Mouse (Mus musculus) limb, embryonic 11.5 days (tissue): ENCODE results near the gene Grm4. TPM values are rescaled to one million over a fixed set of nuclear protein-coding genes. Genes with fewer than 3 reads are reported as not detected.

Experiments
- ATAC-seq: fragments of 200-750 bp; cut with Nextera tagmentation; 2 replicates; pipeline ENCODE4 v1.8.0; 2017; ENCODE audit warnings: low read depth; ENCODE audit not compliant: insufficient number of reproducible peaks, low FRiP score, low TSS enrichment
- DNase-seq: peaks from one replicate; pipeline ENCODE4 v3.0.0-alpha.2; 2015; ENCODE audit warnings: low spot score
- H3K27ac ChIP-seq: fragments of 300-500 bp; sonication (generic); replicated peaks from 2 replicates; pipeline ENCODE4 v1.5.1; 2014; ENCODE audit warnings: low read depth, mild to moderate bottlenecking, low read length
- H3K27me3 ChIP-seq: fragments of 300-500 bp; sonication (generic); 2 replicates; pipeline ENCODE4 v1.6.1; 2014; ENCODE audit warnings: mild to moderate bottlenecking, low read length, mixed read lengths; ENCODE audit not compliant: control insufficient read depth, insufficient read depth
- H3K36me3 ChIP-seq: fragments of 300-500 bp; sonication (generic); 2 replicates; pipeline ENCODE4 v1.6.1; 2014; ENCODE audit warnings: mild to moderate bottlenecking, low read length, moderate library complexity, mixed read lengths; ENCODE audit not compliant: control insufficient read depth, insufficient read depth
- H3K4me1 ChIP-seq: fragments of 300-500 bp; sonication (generic); 2 replicates; pipeline ENCODE4 v1.6.1; 2014; ENCODE audit warnings: low read length, mixed read lengths; ENCODE audit not compliant: control insufficient read depth, insufficient read depth
- H3K4me2 ChIP-seq: fragments of 300-500 bp; sonication (generic); 2 replicates; pipeline ENCODE4 v1.6.1; 2014; ENCODE audit warnings: low read depth, mild to moderate bottlenecking, moderate library complexity; ENCODE audit not compliant: severe bottlenecking
- H3K4me3 ChIP-seq: fragments of 300-500 bp; sonication (generic); 2 replicates; pipeline ENCODE4 v1.5.1; 2014; ENCODE audit warnings: low read depth, low read length
- H3K9ac ChIP-seq: fragments of 300-500 bp; sonication (generic); 2 replicates; pipeline ENCODE4 v1.6.1; 2014; ENCODE audit warnings: mild to moderate bottlenecking, low read length
- H3K9me3 ChIP-seq: fragments of 300-500 bp; sonication (generic); 2 replicates; pipeline ENCODE4 v1.6.1; 2016; ENCODE audit warnings: low read length; ENCODE audit not compliant: control insufficient read depth
- WGBS: fragments of 180-500 bp; shearing (Covaris S2); extraction: QIAGEN DNeasy Blood & Tissue Kit; methylation state at CpG from one replicate; pipeline ENCODE4 v1.1.7; 2014; 5-methylcytosine and 5-hydroxymethylcytosine counted together
- polyA plus RNA-seq: library from polyadenylated mRNA; unstranded; fragments of >200 nt; fragmentation: Nextera tagmentation; extraction: Ambion mirVana; gene quantifications from 2 replicates; pipeline ENCODE4 v1.2.1, GENCODE M21; 2014

The Grm4 gene
- polyA plus RNA-seq, 1 experiment from 2014 or later, result 0.23 TPM

- peaks cover 4% of the 10 kb centered on the region for H3K4me1 ChIP-seq
- H3K27me3 ChIP-seq, result no peaks in the 10 kb centered on the region
- H3K27ac ChIP-seq, result no peak overlapping the region
- no peak for DNase-seq
- no peak overlapping the region for H3K4me3 ChIP-seq
- no peak for ATAC-seq
- H3K36me3 ChIP-seq, result no peaks in the 10 kb centered on the region
- H3K9ac ChIP-seq, result no peak overlapping the region
- no peaks in the 10 kb centered on the region for H3K9me3 ChIP-seq
- WGBS, result 44% methylated on average over 17 of the region's 17 CpGs
- H3K4me2 ChIP-seq, result no peak overlapping the region
Observed at GRCm38 (mm10) chr17:27445364-27446075, 75.7 kb downstream of the Grm4 start.

- no peaks in the 10 kb centered on the region for H3K27me3 ChIP-seq
- no peak overlapping the region for H3K4me2 ChIP-seq
- WGBS, result 33% methylated on average over 13 of the region's 13 CpGs
- peaks cover 4% of the 10 kb centered on the region for H3K4me1 ChIP-seq
- H3K9ac ChIP-seq, result no peak overlapping the region
- no peak overlapping the region for H3K27ac ChIP-seq
- DNase-seq (no peak), ATAC-seq (no peak)
- H3K36me3 ChIP-seq, result no peaks in the 10 kb centered on the region
- H3K4me3 ChIP-seq, result no peak overlapping the region
- no peaks in the 10 kb centered on the region for H3K9me3 ChIP-seq
Observed at GRCm38 (mm10) chr17:27442538-27443113, 78.6 kb downstream of the Grm4 start.

- Histone ChIP-seq H3K4me1 (peaks cover 4% of the 10 kb centered on the region; the same call in 1 of the 2 replicates), H3K36me3 (no peaks in the 10 kb centered on the region), H3K4me3 (no peak overlapping the region), H3K9ac (no peak overlapping the region), H3K4me2 (no peak overlapping the region), H3K27ac (no peak overlapping the region), H3K9me3 (no peaks in the 10 kb centered on the region), H3K27me3 (no peaks in the 10 kb centered on the region)
- 63% methylated on average over 7 of the region's 7 CpGs for WGBS
- ATAC-seq (no peak), DNase-seq (no peak)
Observed at GRCm38 (mm10) chr17:27441778-27442177, 79.4 kb downstream of the Grm4 start.

DNA sequence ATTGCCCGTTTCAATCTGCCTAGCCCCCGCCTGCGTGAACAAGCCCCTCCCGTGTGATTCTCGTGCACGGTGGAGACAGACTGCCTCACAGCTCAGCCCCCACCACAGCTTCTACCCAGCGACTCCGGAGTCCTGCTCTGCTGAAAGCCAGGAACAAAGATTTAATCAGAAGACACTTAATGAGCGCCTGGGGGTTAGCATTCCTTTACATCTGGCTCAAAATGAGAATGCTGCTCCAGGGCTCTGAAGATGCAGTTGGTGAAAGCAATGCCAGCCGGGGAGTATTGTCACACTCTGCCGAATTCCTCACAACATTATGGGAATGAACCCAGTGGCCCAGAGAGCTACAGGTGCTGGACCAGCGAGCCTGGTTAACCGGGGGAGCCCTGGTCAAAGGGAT, 85.4 kb downstream of the Grm4 start:
- Histone ChIP-seq H3K4me1 (peaks cover 11% of the 10 kb centered on the region; the same call in 1 of the 2 replicates), H3K9ac (no peak overlapping the region), H3K4me2 (no peak overlapping the region), H3K27me3 (no peaks in the 10 kb centered on the region), H3K27ac (no peak overlapping the region), H3K4me3 (no peak overlapping the region), H3K36me3 (no peaks in the 10 kb centered on the region), H3K9me3 (no peaks in the 10 kb centered on the region)
- 36% methylated on average over 13 of the region's 13 CpGs for WGBS
- ATAC-seq, result no peak
- no peak for DNase-seq

DNA sequence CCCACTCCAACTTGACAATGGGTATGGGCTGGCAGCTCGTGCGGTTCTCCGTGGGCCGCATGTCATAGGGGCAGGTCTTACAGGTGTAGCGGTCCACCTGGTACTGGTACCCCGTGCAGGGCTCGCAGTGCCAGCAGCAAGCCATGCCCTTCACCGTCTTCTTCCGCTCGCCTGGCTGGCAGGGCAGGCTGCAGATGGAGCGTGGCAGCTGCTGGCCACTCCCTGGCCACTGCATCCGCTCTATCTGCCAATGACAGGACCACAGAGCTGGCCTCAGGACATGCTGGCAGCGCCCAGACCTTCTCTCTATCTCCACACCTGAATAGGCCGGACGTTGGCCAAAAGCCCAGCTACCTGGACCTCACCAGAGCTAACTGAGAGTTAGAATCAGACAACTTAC, 86.0 kb downstream of the Grm4 start:
- DNase-seq (no peak), ATAC-seq (no peak)
- WGBS, result 91% methylated on average over 15 of the region's 15 CpGs
- no peak overlapping the region for H3K9ac ChIP-seq
- no peaks in the 10 kb centered on the region for H3K9me3 ChIP-seq
- no peak overlapping the region for H3K4me3 ChIP-seq
- peaks cover 11% of the 10 kb centered on the region; the same call in 1 of the 2 replicates for H3K4me1 ChIP-seq
- no peak overlapping the region for H3K4me2 ChIP-seq
- H3K27me3 ChIP-seq, result no peaks in the 10 kb centered on the region
- H3K36me3 ChIP-seq, result no peaks in the 10 kb centered on the region
- no peak overlapping the region for H3K27ac ChIP-seq

GRCm38 (mm10) chr17:27434066-27434465, 87.1 kb downstream of the Grm4 start:
- no peak for DNase-seq

DNA sequence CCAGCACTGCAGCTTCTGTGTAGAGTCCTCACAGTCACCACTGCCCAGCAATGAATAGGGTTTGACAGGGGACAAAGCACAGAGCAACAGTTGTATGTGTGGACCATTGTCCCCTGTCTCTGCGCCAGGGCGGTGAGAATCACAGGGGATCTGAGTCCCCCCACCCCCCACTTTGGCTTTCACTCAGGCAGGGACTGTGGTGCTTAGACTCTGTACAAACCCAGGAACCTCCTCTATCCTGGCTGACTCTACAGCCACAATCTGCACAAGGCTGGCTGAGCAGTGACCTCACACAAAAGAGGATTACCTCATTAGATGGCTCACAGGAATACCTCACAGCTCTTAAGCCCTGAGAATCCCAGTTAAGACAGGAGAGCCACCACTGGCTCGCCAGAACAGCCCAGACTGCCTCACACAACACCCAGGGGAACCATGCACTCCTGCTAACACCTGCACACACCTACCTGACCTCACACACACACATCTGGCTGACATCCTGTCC, 88.0 kb downstream of the Grm4 start:
- ATAC-seq (no peak), DNase-seq (no peak)
- H3K9ac ChIP-seq, result no peak overlapping the region
- H3K9me3 ChIP-seq, result peaks cover 7% of the 10 kb centered on the region; the same call in 1 of the 2 replicates
- no peaks in the 10 kb centered on the region for H3K36me3 ChIP-seq
- peaks cover 11% of the 10 kb centered on the region; the same call in 1 of the 2 replicates for H3K4me1 ChIP-seq
- H3K4me3 ChIP-seq, result no peak overlapping the region
- no peaks in the 10 kb centered on the region for H3K27me3 ChIP-seq
- H3K27ac ChIP-seq, result no peak overlapping the region
- 75% methylated on average over 3 of the region's 3 CpGs for WGBS
- H3K4me2 ChIP-seq, result no peak overlapping the region

More at GRCm38 (mm10) chr17:27434066-27434465, 87.1 kb downstream of the Grm4 start:
- no peaks in the 10 kb centered on the region for H3K27me3 ChIP-seq
- ATAC-seq, result no peak
- no peak overlapping the region for H3K4me2 ChIP-seq
- no peak overlapping the region for H3K4me3 ChIP-seq
- peaks cover 11% of the 10 kb centered on the region; the same call in 1 of the 2 replicates for H3K4me1 ChIP-seq
- WGBS, result 80% methylated on average over 1 of the region's 1 CpGs
- H3K9ac ChIP-seq, result no peak overlapping the region
- H3K9me3 ChIP-seq, result no peaks in the 10 kb centered on the region
- H3K36me3 ChIP-seq, result no peaks in the 10 kb centered on the region
- no peak overlapping the region for H3K27ac ChIP-seq

DNA sequence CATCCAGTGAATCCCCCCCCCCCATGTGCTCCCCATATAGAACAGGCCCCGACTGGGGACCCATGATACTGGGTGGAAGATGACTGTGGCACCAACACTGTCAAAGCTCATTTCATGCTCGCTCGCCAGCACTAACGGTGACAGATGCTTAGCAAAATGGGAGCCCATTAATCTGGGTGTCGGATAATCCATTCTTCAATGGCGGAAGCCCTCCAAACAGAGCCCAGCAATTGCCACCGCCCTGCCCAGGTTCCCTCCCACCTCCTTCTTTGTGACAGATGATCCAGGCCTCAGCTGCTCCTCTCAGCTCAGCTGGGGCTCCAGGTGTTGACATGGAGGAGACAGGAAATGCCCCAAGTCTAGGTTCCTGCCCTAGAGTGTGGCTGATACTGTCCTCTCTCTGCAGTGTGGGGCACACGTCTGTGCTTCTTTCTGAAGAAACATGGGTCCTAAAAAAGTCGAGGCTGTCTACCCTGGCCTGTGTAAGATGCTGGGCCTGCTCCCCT, 89.0 kb downstream of the Grm4 start:
- H3K4me1 ChIP-seq, result peaks cover 11% of the 10 kb centered on the region; the same call in 1 of the 2 replicates
- peaks cover 9% of the 10 kb centered on the region; the same call in 1 of the 2 replicates for H3K9me3 ChIP-seq
- H3K4me3 ChIP-seq, result no peak overlapping the region
- no peak overlapping the region for H3K27ac ChIP-seq
- no peaks in the 10 kb centered on the region for H3K27me3 ChIP-seq
- no peaks in the 10 kb centered on the region for H3K36me3 ChIP-seq
- H3K9ac ChIP-seq, result no peak overlapping the region
- WGBS, result 67% methylated on average over 9 of the region's 9 CpGs
- no peak for DNase-seq
- no peak for ATAC-seq
- no peak overlapping the region for H3K4me2 ChIP-seq
